Mouse (Mus musculus): ENCODE measurements around the gene Sec24b.

DNA sequence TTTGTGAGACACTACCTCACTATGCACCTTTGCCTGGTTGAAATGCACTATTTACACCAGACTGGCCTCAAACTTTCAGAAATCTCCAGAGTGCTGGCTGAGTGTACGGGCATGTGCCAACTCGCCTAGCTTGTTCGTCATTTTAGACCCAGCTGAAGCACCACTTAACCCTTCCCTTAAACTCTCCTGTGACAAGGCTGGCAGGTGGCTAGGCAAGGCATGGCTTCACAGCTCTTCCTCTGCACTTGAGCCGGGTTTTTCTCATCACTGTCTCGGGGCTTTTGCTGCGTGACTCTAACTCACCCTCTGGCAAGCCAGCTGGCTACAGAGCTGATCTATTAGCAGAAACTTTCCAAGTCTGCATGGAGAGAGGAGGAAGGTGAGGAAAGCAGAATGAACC lies 6.8 kb downstream of the Sec24b start:
- TF ChIP-seq CTCF (IDR thresholded peaks at IDR 0.05; ENCODE audit: extremely low read depth, insufficient read depth, insufficient read length, insufficient replicate concordance) (no peak), POLR2A (IDR thresholded peaks at IDR 0.05; ENCODE audit: low read depth, low read length) (no peak)

Data from spleen, adult 2 months (tissue).